Mouse (Mus musculus) cerebellum, adult 8-10 months (tissue): ENCODE measurements at regions not wholly inside any gene's neighbourhood (a gene's known extent, or its start where the extent isn't known, plus 50 kb on each side); places are given as distances from the start of the nearest gene placed in this dataset.

Experiments
- DNase-seq: peaks from one replicate; pipeline ENCODE4 v3.0.0; 2022

- DNase-seq: no peak
Observed at GRCm38 (mm10) chr1:76136810-76137209, 590.7 kb downstream of the Slc4a3 start.

DNA sequence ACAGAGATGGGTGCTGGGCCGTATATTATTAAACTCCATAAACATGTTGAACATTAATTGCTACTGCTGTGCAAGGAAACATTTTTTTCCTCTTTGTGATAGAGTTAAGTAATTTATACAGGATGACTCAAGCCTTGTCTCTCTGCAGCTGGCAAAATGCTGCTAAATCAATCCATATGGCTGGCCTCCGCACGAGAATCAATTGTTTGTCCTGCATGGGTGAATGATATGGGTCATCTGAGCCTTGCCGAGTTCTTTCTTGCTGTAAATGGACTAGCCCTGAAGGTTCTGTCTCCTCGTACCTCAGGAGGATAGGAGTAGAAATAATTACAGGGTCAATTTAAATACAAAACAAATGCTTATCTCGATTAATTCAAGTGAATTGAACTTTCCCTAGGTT, 591.6 kb downstream of the Slc4a3 start:
- no peak for DNase-seq

- DNase-seq: no peak
Observed at GRCm38 (mm10) chr1:76143516-76143915, 597.5 kb downstream of the Slc4a3 start.

DNA sequence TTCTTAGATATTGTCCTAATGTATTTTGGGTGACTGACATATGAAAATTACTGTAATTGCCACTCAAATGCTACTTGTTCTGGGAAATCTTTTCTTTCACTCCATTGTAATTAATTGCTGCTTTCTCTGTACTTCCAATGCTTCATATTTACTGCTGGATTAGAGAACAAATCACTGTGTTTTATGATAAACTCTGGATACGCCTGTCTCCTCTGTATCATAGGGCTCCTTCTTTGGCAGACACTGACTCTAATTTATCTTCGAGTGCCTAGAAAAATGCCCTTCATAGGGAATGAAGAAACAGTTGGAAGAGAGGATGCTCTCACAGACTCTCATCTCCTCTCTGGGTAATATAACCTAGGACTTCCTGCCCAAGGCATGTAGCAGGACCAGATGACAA, 602.9 kb downstream of the Slc4a3 start:
- no peak for DNase-seq

DNA sequence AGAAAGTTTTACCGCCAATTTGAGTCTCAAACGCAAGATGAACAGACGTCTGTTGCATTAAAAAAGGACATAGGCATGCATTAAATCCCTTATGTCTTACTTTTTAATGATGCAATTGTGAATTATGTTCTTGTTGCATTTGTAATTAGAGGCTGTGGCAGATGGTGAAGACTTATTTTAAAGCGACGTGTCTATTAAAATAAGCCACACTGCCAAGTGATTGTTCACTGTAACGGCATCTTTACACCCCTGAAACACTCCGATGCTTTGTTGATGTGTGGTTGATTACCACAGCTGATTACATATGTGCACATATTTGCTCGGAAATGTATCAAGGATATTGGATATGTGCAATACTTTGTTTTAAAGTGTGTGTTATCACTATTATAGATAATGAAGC, 610.2 kb downstream of the Slc4a3 start:
- no peak for DNase-seq

- DNase-seq: no peak
Observed at GRCm38 (mm10) chr1:76167486-76167885, 621.4 kb downstream of the Slc4a3 start.

DNA sequence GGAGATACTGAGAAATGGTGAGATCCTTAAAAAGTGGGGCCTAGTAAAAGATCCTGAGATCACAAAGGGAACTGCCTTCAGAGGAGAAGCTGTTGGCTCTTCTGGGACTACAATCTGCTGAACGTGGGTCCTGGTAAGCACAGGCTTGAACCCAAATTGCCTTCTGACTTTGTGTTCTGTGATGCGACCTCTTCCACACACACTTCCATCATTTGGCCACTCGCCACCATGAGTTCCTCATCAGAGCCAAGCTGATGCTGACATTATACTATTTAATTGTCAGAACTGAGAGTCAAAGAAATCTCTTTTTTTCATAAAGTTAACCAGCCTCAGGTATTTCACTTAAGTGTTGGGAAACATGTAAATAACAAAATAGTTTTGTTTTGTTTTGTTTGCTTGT, 635.1 kb downstream of the Slc4a3 start:
- DNase-seq: no peak

DNA sequence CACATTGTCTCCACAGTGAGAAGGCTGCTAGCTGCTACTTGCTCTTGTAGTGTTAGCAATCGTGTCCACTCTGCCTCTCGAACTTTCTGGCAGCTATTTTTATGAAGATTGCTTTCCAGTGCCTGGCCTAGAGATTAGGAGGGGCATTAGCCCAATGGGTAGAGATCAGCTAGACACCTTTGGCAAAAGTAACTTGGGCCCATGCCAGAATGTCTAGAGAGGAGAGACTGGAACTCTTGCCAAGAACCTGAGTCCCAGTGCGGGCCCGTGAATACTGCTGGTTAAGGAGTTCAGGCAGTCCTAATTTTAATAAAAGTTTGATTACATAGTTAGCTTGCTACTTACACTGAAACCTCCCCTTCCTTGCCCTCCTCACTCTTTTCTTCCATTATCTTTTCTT, 648.8 kb downstream of the Slc4a3 start:
- DNase-seq: no peak

DNA sequence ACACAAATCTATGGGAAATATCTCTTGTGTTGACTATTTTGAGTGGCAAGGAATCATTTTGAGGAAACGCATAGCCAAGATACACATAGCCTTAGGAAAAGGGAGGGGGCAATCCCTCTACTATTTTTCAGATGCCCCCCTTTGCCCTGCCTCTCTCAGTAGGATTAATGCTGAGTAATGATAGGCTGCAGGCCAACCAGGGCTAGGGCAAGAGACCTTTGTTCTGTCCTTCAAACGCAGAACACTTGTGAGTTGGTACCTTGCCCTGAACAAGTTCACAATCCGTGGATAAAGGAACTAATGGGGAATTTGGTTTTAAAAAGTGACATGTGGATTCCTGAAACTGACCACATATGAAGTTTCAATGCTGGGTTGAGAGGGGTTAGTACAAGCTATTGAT, 651.6 kb downstream of the Slc4a3 start:
- DNase-seq: no peak

GRCm38 (mm10) chr1:76200906-76201305, 654.8 kb downstream of the Slc4a3 start:
- no peak for DNase-seq

GRCm38 (mm10) chr1:76212486-76212885, 666.4 kb downstream of the Slc4a3 start:
- DNase-seq: no peak

DNA sequence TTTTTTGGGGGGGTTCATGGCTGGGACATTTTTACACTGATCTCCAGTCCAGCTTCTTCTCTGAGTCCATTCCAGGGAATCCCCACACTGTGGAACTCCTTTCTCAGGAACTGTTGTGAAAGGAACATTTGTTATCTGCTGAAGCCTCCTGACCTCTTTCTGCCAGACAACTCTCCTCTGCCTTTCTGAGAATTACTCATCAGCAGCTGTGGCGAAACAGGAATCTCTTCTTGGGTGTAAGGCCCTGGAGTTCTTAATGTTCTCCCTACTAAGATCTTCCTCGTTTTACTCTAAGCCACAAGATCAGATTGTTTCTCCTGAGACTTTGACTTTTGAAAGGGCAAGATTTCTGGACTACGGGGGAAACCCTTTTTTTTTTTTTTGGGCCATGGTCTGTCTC, 698.7 kb downstream of the Slc4a3 start:
- DNase-seq: no peak

GRCm38 (mm10) chr1:76246181-76246796, 700.2 kb downstream of the Slc4a3 start:
- DNase-seq: no peak

GRCm38 (mm10) chr1:76247126-76247525, 701.1 kb downstream of the Slc4a3 start:
- DNase-seq: no peak

- DNase-seq: no peak
Observed at GRCm38 (mm10) chr1:76258217-76258616, 712.2 kb downstream of the Slc4a3 start.

DNA sequence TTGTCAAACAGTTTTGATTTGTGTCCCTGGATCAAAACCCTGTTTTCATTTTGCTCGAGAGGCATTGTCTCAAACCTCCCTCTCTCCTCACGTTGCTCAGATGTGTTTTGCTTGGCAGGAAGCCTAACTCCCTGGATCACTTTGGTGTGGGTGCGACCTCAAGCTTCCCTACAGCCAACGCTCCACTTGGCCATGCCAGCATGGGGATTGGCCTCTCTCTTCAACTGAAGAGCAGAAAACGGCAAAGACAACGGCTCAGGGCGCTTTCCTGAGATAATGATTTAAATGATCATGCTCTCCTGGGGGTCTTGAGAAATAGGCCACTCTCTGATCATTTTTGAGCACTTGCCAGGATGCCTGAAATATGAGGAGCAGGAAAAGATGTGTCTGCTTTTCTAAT, 730.1 kb downstream of the Slc4a3 start:
- DNase-seq: no peak

DNA sequence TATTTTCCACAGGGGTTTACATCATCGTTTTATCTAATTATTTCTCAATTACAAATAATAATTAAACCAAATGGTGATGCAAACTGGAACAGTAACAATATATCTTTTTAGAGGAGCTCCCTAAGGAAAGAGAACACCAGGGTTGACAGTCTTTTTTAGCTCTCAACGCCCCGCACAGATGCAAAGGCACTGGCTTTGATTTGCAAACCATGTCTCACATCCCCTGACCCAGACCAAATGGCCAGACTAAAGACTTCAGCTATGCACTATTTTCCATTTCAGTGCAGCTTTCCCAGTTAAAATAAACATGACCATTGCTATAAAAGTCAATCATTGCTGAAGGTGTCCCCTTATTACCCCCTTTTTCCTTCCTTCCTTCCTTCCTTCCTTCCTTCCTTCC, 730.6 kb downstream of the Slc4a3 start:
- DNase-seq: no peak

DNA sequence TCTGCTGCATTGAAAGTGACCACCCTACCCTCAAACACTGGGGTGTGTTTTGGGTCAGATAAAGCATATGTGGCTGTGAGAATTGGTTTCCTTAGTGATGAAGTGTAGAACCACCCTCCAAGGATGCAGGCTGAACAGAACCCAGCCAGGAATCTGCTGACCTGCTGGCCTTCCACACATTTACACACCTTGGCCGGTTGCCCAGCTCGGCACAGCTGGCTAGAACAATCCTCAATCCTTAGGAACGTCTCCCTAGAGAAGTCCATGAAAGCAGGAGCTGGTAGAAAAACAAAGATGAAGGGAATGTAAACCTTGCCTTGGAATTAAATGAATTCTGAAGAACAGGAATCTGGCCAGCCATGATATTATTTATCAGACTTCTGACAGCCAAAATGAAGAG, 737.3 kb downstream of the Slc4a3 start:
- no peak for DNase-seq

GRCm38 (mm10) chr1:76322943-76323559, 777.0 kb downstream of the Slc4a3 start:
- no peak for DNase-seq

GRCm38 (mm10) chr1:76323592-76323991, 777.5 kb downstream of the Slc4a3 start:
- no peak for DNase-seq

GRCm38 (mm10) chr1:76336011-76336410, 789.9 kb downstream of the Slc4a3 start:
- DNase-seq: no peak

DNA sequence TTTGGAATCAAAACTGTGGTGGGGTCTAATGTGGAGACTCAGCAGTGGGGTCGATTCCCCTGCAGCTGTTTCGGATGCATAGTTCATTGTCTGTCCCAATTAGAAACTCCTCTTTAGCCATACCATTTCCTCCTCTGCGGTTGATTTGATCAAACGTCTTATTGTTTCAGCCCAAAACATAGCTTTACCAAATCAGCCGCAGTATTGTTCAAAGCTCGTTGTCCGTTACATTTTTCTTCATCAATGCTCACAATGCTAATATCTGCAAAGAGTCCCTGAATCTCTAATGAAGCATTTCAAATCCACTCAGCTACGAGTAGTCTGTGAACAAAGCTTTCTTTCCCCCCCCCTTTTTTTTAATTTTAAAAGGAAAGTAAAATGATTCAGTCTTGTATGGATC, 816.0 kb downstream of the Slc4a3 start:
- no peak for DNase-seq

- no peak for DNase-seq
Observed at GRCm38 (mm10) chr1:76373931-76374330, 827.9 kb downstream of the Slc4a3 start.

DNA sequence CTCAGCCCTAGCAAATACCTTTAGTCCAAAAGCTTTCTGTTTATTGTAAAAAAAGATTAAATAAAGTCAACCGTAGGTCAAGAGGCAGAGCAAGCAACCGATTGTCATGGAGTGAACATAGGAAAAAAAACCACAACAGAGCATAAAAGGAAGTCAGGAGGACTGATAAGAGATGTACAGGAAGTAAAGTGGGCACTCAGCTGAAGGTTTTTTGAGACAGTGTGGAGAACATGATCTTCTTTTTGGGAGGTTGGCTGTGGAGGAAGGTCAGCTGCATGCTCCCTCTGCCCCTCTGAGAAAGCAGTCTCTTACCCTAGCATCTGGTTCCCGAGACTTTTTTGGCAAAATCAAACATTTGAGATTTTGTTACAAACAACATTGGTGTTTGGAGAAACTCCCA, 832.1 kb downstream of the Slc4a3 start:
- no peak for DNase-seq

GRCm38 (mm10) chr1:76392536-76392935, 846.5 kb downstream of the Slc4a3 start:
- no peak for DNase-seq
